Mouse (Mus musculus) erythroblast, embryonic 14.5 days (primary cell): ENCODE measurements around the gene Vmn2r85. TPM values are rescaled to one million over a fixed set of nuclear protein-coding genes. Genes with fewer than 3 reads are reported as not detected.
"Not testable (repeated sequence)": the region's sequence is repeated elsewhere in the genome, so short reads cannot be mapped to it uniquely, and the experiment has no call there.

Experiments used
- H3K27me3 ChIP-seq: 2 replicates; pipeline ENCODE4 v1.6.1; 2012; ENCODE audit warnings: inconsistent platforms; ENCODE audit not compliant: control insufficient read depth
- H3K36me3 ChIP-seq: 2 replicates; pipeline ENCODE4 v1.6.1; 2012; ENCODE audit warnings: mild to moderate bottlenecking, inconsistent platforms; ENCODE audit not compliant: control insufficient read depth
- H3K4me1 ChIP-seq: 2 replicates; pipeline ENCODE4 v1.6.1; 2012; ENCODE audit warnings: inconsistent platforms; ENCODE audit not compliant: control insufficient read depth
- H3K4me3 ChIP-seq: replicated peaks from 2 replicates; pipeline ENCODE3; 2012; ENCODE audit warnings: moderate library complexity, mild to moderate bottlenecking, inconsistent platforms
- H3K9me3 ChIP-seq: 2 replicates; pipeline ENCODE4 v1.6.1; 2012; ENCODE audit warnings: low read length, inconsistent platforms, mixed read lengths; ENCODE audit not compliant: control insufficient read depth
- GATA1 ChIP-seq: IDR thresholded peaks from 2 replicates; pipeline ENCODE4 v1.6.1; 2012; ENCODE audit warnings: low read length, inconsistent platforms, mixed read lengths
- TAL1 ChIP-seq: IDR thresholded peaks from 3 replicates; pipeline ENCODE4 v1.6.1; 2012; ENCODE audit warnings: low read length, inconsistent platforms, mixed read lengths
- polyA plus RNA-seq: library from polyadenylated mRNA; stranded (reverse); fragments of >175 nt; gene quantifications from 2 replicates; pipeline ENCODE4 v1.2.3, GENCODE M21; 2012

Gene Vmn2r85
- polyA plus RNA-seq, result not detected in 2 replicates

DNA sequence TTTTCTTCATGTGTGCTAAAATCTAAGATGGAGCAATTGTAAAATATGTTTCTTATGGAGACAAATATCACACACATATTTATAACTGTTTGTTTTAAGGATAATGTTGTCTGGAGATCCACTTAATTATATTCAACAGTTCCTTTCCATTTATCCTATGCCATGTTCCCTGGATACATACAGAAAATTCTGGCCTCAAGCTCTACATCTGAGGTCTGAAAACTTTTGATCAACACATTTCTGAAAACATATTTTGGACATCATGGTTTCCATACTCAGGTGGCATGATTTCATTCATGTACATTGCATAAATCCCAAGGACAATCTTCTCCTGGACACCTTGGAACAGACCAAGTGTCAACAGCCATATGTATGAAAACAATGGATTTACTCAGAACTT is at the start of gene Vmn2r85:
Vmn2r85 (minus strand) TSS at position 101 of the 400 bp plus-strand sequence.
- H3K9me3 ChIP-seq, H3K27me3 ChIP-seq, H3K4me1 ChIP-seq, H3K4me3 ChIP-seq, H3K36me3 ChIP-seq: not testable (repeated sequence)

- Histone ChIP-seq H3K4me3 (no peak overlapping the region), H3K4me1 (no peaks in the 10 kb centered on the region), H3K9me3 (peaks cover 2% of the 10 kb centered on the region), H3K27me3 (peaks cover 8% of the 10 kb centered on the region), H3K36me3 (no peaks in the 10 kb centered on the region)
- TF ChIP-seq TAL1 (no peak), GATA1 (no peak)
Observed at GRCm38 (mm10) chr10:130470311-130470760, 40.8 kb upstream of the Vmn2r85 start.

GRCm38 (mm10) chr10:130455950-130456349 is 26.4 kb upstream of the Vmn2r85 start, which contains the start of gene Vmn2r86:
Gene Vmn2r86, minus strand, starts transcription at chr10:130456050.
- not testable (repeated sequence) for H3K4me3 ChIP-seq, H3K4me1 ChIP-seq, H3K9me3 ChIP-seq, H3K36me3 ChIP-seq, H3K27me3 ChIP-seq

- Histone ChIP-seq H3K9me3 (peaks cover 4% of the 10 kb centered on the region), H3K4me1 (no peaks in the 10 kb centered on the region), H3K4me3 (no peak overlapping the region), H3K27me3 (no peaks in the 10 kb centered on the region), H3K36me3 (no peaks in the 10 kb centered on the region)
- TF ChIP-seq GATA1, result no peak
- TF ChIP-seq TAL1, result no peak
Observed at GRCm38 (mm10) chr10:130444776-130445175, 15.3 kb upstream of the Vmn2r85 start.

- not testable (repeated sequence) for H3K4me3 ChIP-seq, H3K9me3 ChIP-seq, H3K27me3 ChIP-seq, H3K36me3 ChIP-seq, H3K4me1 ChIP-seq
Observed at GRCm38 (mm10) chr10:130434185-130434898, 4.8 kb upstream of the Vmn2r85 start.

- not testable (repeated sequence) for H3K36me3 ChIP-seq, H3K4me1 ChIP-seq, H3K27me3 ChIP-seq, H3K4me3 ChIP-seq, H3K9me3 ChIP-seq
Observed at GRCm38 (mm10) chr10:130422368-130422767, 7.1 kb downstream of the Vmn2r85 start.

GRCm38 (mm10) chr10:130420401-130420800 is 9.1 kb downstream of the Vmn2r85 start:
- TF ChIP-seq TAL1 (no peak), GATA1 (no peak)
- Histone ChIP-seq H3K9me3 (no peaks in the 10 kb centered on the region), H3K4me1 (no peaks in the 10 kb centered on the region), H3K27me3 (no peaks in the 10 kb centered on the region), H3K36me3 (no peaks in the 10 kb centered on the region), H3K4me3 (no peak overlapping the region)

DNA sequence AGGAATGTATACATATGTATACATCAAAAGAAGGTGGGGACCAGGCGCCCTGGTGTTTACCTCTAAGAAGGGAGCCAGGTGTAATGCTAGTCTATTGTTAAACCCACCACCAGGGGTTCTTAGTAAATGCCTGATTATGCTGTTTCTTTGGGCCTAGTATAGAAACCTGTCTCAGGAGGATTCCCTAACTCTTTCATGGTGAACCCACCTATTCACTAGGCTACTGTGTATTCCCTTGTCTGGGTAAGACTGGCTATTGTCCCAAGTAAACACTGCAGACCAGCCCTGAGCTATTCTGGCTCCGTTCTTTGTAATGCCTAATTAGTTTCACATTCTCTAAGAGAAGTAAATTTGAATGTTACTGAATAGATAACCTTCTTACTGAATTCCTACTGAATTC is 9.5 kb downstream of the Vmn2r85 start:
- not testable (repeated sequence) for H3K36me3 ChIP-seq, H3K9me3 ChIP-seq, H3K4me1 ChIP-seq, H3K27me3 ChIP-seq, H3K4me3 ChIP-seq

DNA sequence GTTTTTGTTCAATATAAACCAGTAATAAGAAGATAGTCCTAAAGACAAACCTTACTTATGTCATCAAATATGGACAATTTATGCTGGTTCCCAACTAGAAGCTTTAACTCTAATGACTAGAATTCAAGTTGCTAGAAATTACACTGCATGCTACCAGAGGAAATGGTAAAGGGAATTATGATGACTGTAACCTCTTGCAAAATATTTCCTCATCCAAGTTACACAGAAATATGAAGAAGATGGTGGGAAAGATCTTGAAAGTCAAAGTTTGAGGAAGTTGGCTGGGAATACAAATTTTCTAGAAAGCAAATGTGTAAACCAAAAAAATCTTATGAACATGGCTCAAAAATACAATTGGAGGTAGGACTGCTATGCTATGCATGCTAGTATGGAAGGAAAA is 13.2 kb downstream of the Vmn2r85 start:
- H3K36me3 ChIP-seq, H3K4me1 ChIP-seq, H3K27me3 ChIP-seq, H3K9me3 ChIP-seq, H3K4me3 ChIP-seq: not testable (repeated sequence)

DNA sequence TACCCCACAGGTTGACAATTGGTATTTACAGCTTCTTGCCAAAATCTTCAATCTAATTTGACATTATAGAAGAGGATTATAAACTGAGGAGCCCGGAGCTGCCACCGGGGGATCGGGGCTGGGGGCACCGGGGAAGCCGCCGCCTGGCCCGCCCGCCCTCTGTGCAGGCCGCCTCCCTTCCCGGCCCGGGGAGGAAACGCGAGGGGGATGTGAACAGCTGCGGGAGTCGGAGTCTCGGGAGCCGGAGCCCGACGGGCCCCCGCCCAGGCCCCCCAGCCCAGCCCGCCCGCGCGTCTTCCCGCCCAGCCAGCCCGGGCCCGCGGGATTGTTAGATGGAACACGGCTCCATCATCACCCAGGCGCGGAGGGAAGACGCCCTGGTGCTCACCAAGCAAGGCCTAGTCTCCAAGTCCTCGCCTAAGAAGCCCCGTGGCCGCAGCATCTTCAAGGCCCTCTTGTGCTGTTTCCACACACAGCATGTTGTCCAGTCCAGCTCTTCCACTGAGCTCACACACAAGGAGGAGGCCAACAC is 17.3 kb downstream of the Vmn2r85 start:
- H3K4me3 ChIP-seq, H3K4me1 ChIP-seq, H3K27me3 ChIP-seq, H3K36me3 ChIP-seq, H3K9me3 ChIP-seq: not testable (repeated sequence)

DNA sequence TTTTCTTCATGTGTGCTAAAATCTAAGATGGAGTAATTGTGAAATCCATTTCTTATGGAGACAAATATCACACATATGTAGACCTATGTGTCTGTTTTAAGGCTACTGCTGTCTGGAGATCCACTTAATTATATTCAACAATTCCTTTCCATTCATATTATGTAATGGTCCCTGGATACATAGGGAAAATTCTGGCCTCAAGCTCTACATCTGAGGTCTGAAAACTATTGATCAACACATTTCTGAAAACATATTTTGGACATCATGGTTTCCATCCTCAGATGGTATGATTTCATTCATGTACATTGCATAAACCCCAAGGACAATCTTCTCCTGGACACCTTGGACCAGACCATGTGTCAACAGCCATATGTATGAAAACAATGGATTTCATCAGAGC is 35.3 kb downstream of the Vmn2r85 start, which contains the start of gene Vmn2r84:
Vmn2r84 (minus strand) TSS at position 101 of the 400 bp plus-strand sequence.
- no peaks in the 10 kb centered on the region for H3K27me3 ChIP-seq
- H3K4me3 ChIP-seq, result no peak within 1 kb of the TSS
- no peak for TF ChIP-seq GATA1
- H3K9me3 ChIP-seq, result no peaks in the 10 kb centered on the region
- no peaks in the 10 kb centered on the region for H3K36me3 ChIP-seq
- no peaks in the 10 kb centered on the region for H3K4me1 ChIP-seq
